Mouse (Mus musculus): ENCODE results near the gene Xpc.
"Not testable (repeated sequence)": the region's sequence is repeated elsewhere in the genome, so short reads cannot be mapped to it uniquely, and the experiment has no call there.

GRCm38 (mm10) chr6:91471427-91471826 is 44.3 kb downstream of the Xpc start:
- not testable (repeated sequence) for TF ChIP-seq UBTF (IDR thresholded peaks at IDR 0.05; ENCODE audit: borderline replicate concordance, insufficient read depth, low read depth, low read length); MEF2A (IDR thresholded peaks at IDR 0.05; ENCODE audit: extremely low read depth, insufficient replicate concordance, low read depth, low read length, poor library complexity, severe bottlenecking)
